Mouse (Mus musculus) neural tube, embryonic 12.5 days (tissue): ENCODE results near the gene Defb42. TPM values are rescaled to one million over a fixed set of nuclear protein-coding genes. Genes with fewer than 3 reads are reported as not detected.
A peak's percentile ranks its signal among the peaks of the same experiment; 100 is the strongest.

Source experiments
- ATAC-seq: fragments of 200-750 bp; cut with Nextera tagmentation; 2 replicates; pipeline ENCODE4 v1.8.0; 2017; ENCODE audit warnings: low read depth, mild to moderate bottlenecking, moderate TSS enrichment, moderate library complexity; ENCODE audit not compliant: low FRiP score
- H3K27ac ChIP-seq: fragments of 300-500 bp; sonication (generic); 2 replicates; pipeline ENCODE4 v1.5.1; 2016
- H3K27me3 ChIP-seq: fragments of 300-500 bp; sonication (generic); replicated peaks from 2 replicates; pipeline ENCODE4 v1.6.1; 2016; ENCODE audit warnings: mild to moderate bottlenecking
- H3K36me3 ChIP-seq: fragments of 300-500 bp; sonication (generic); 2 replicates; pipeline ENCODE4 v1.6.1; 2016; ENCODE audit warnings: mild to moderate bottlenecking
- H3K4me1 ChIP-seq: fragments of 300-500 bp; sonication (generic); 2 replicates; pipeline ENCODE4 v1.6.1; 2016
- H3K4me2 ChIP-seq: fragments of 300-500 bp; sonication (generic); replicated peaks from 2 replicates; pipeline ENCODE4 v1.6.1; 2016; ENCODE audit warnings: mild to moderate bottlenecking
- H3K4me3 ChIP-seq: fragments of 300-500 bp; sonication (generic); 2 replicates; pipeline ENCODE4 v1.5.1; 2016
- H3K9ac ChIP-seq: fragments of 300-500 bp; sonication (generic); 2 replicates; pipeline ENCODE4 v1.6.1; 2016; ENCODE audit warnings: mild to moderate bottlenecking
- H3K9me3 ChIP-seq: fragments of 300-500 bp; sonication (generic); 2 replicates; pipeline ENCODE4 v1.6.1; 2016; ENCODE audit warnings: mild to moderate bottlenecking
- WGBS: fragments of 180-500 bp; shearing (Covaris S2); methylation state at CpG from one replicate; pipeline ENCODE4 v1.1.7; 2016; 5-methylcytosine and 5-hydroxymethylcytosine counted together
- polyA plus RNA-seq: library from polyadenylated mRNA; unstranded; fragments of >200 nt; fragmentation: Nextera tagmentation; extraction: Ambion mirVana; gene quantifications from 2 replicates; pipeline ENCODE4 v1.2.1, GENCODE M21; 2016

Gene Defb42
- polyA plus RNA-seq, 1 experiment from 2014 or later, result not detected

DNA sequence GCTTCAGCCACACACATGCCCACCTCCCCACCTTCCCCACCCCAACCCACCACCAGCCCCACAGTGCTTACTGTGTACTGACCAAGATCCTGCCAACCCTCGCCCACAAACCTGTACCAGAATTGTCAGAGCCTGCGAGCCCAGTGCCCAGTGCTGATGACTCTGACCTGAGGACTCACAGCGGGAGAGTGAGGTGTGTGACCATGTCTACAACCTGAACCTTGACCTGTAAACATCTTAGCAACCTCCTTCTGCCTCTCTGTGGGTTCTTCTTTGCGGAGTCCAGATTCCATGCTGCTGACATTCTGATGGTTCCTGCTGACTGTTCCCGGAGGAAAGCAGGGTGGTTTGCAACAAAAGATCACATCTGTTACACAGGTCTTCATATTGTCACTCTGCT, 18.6 kb downstream of the Defb42 start:
- Histone ChIP-seq H3K4me1 (no peaks in the 10 kb centered on the region), H3K9ac (no peak overlapping the region), H3K4me3 (no peak overlapping the region), H3K27me3 (no peaks in the 10 kb centered on the region), H3K9me3 (no peaks in the 10 kb centered on the region), H3K27ac (no peak overlapping the region), H3K4me2 (no peak overlapping the region), H3K36me3 (no peaks in the 10 kb centered on the region)
- ATAC-seq, result no peak
- 81% methylated on average over 5 of the region's 5 CpGs for WGBS

DNA sequence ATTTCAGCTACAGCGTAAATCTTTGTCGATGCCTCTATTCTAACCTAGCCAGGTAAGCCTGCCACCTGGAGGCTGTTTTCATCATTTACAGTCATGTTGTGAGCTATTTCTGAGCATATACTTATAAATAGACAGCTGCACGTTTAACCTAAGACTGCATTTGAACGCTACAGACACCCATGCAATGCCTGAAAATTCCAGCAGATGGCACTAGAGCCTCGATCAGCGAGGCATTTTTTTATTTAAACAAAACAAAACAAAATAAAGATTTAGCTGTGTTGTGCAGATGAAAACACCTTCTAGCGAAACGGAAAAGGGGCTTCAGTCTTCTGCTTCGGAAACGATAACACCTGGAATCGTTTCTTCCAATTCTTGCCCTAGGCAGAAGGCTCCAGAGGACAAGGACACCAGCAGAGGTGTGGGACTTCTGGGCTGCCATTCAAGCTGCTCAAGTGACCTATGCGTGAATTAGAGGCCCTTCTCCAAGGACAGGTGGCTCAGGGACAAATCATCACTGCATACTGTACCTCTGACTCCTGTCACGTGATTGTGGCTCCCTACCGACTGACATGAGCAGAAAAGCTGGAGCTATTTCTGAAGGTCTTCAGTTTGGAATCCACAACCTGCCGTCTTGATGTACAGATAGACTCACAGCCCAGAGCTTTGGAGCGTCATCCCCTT, 20.0 kb downstream of the Defb42 start:
- peak overlapping the region; percentile 28; the same call in 1 of the 2 replicates for H3K4me2 ChIP-seq
- no peak overlapping the region for H3K4me3 ChIP-seq
- no peaks in the 10 kb centered on the region for H3K9me3 ChIP-seq
- H3K27ac ChIP-seq, result no peak overlapping the region
- H3K36me3 ChIP-seq, result no peaks in the 10 kb centered on the region
- H3K27me3 ChIP-seq, result no peaks in the 10 kb centered on the region
- WGBS, result 38% methylated on average over 16 of the region's 16 CpGs
- no peak for ATAC-seq
- H3K9ac ChIP-seq, result no peak overlapping the region
- H3K4me1 ChIP-seq, result no peaks in the 10 kb centered on the region

DNA sequence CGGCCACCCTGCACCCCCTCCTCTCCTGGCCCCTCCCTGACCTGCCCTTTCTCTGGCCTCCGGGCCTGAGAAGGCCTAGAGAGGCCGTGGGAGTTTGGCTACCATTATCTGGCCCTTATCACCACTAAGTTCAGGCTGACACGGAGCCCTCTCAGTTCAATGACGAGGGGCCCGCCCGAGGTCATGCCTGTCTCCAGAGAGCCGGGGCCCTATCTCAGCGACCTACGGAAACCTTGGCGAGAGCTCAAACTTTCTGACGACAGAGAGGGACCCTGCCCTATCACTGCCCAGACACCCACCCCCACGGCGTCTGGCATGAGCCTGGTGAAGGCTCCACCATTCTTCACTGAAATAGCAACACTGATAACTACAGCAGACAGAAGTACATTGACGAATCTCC, 20.9 kb downstream of the Defb42 start:
- Histone ChIP-seq H3K27me3 (no peaks in the 10 kb centered on the region), H3K9me3 (no peaks in the 10 kb centered on the region), H3K4me3 (no peak overlapping the region), H3K4me2 (no peak overlapping the region), H3K36me3 (no peaks in the 10 kb centered on the region), H3K27ac (no peak overlapping the region), H3K9ac (no peak overlapping the region), H3K4me1 (no peaks in the 10 kb centered on the region)
- no peak for ATAC-seq
- WGBS, result 87% methylated on average over 15 of the region's 15 CpGs

Other genes starting within 250 kb of the Defb42 start
- 12.5 and 13.0 TPM in 2 replicates for gene Wdfy2, start 209.3 kb upstream of the Defb42 start, polyA plus RNA-seq
- not detected in 2 replicates for gene Defb48, start 62.5 kb upstream of the Defb42 start, polyA plus RNA-seq
- not detected in 2 replicates for gene Defb47, start 48.9 kb upstream of the Defb42 start, polyA plus RNA-seq
- gene Defb43, start 35.2 kb upstream of the Defb42 start, polyA plus RNA-seq, result not detected in 2 replicates
- gene Defb30, start 3.0 kb downstream of the Defb42 start, polyA plus RNA-seq, result not detected in 2 replicates